Mouse (Mus musculus): ENCODE results near the gene 4930402F06Rik. TPM values are rescaled to one million over a fixed set of nuclear protein-coding genes. Genes with fewer than 3 reads are reported as not detected.

4930402F06Rik gene
- total and polyA plus RNA-seq, 2 experiments from 2014 or later = not detected

DNA sequence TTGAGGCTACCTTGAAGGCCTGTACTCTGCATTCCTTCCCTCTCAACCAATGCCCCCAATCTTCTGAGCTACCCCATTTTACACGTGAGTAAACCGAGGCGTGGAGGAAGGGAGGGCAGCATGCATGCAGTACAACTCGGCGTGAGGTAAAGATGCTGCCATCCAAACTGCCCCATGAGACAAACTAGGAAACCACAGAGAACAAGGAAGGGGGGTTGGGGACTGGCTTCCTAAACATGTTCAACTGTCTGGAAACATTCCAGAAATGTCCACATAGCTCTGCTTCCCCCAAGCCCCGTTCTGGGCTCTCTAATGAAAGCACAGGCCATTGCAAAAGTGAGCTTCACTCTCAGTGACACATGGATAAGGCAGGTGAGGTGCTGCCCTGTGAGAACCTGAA is 44.4 kb upstream of the 4930402F06Rik start:
- Histone ChIP-seq H3K27ac (no peak overlapping the region), H3K4me3 (ENCODE audit: low read length) (no peak overlapping the region), H3K9ac (replicated peaks; ENCODE audit: low read length) (no peak overlapping the region), H3K4me2 (ENCODE audit: low read depth, low read length) (no peak overlapping the region), H3K27me3 (ENCODE audit: insufficient read depth, low read length) (no peaks in the 10 kb centered on the region), H3K36me3 (ENCODE audit: insufficient read depth, low read length) (no peaks in the 10 kb centered on the region), H3K9me3 (ENCODE audit: low read length) (no peaks in the 10 kb centered on the region), H3K4me1 (ENCODE audit: insufficient read depth, low read length) (no peaks in the 10 kb centered on the region)
- DNase-seq (ENCODE audit: low spot score) = no peak
- TF ChIP-seq CTCF (IDR thresholded peaks at IDR 0.05; ENCODE audit: low read depth) = no peak
- no peak for ATAC-seq
- WGBS = 83% methylated on average over 6 of the region's 6 CpGs

DNA sequence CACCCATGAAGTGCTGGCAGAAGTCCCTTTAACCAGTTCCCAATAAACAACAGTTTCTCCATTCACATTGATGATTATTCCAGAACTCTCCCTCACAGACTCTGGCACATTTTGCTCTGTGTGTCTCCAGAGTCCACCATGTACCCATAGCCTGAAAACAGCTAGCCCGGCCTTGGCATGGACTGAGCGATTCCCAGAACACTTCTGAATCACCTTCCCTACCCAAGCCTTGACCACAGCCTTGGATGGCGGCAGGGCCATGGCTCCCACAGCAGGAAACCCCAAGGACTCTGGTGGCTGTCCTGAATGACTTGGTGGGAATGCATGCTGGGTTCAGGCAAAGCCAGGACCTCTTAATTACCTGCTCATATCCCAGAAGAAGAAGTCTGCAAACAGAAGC is 43.5 kb upstream of the 4930402F06Rik start:
- no peak overlapping the region for H3K4me2 ChIP-seq (ENCODE audit: low read depth, low read length)
- no peak for ATAC-seq
- H3K27me3 ChIP-seq (ENCODE audit: insufficient read depth, low read length) = no peaks in the 10 kb centered on the region
- H3K9ac ChIP-seq (replicated peaks; ENCODE audit: low read length) = no peak overlapping the region
- H3K4me3 ChIP-seq (ENCODE audit: low read length) = no peak overlapping the region
- no peak overlapping the region for H3K27ac ChIP-seq
- H3K36me3 ChIP-seq (ENCODE audit: insufficient read depth, low read length) = no peaks in the 10 kb centered on the region
- WGBS = 87% methylated on average over 3 of the region's 3 CpGs
- no peak for TF ChIP-seq CTCF (IDR thresholded peaks at IDR 0.05; ENCODE audit: low read depth)
- no peaks in the 10 kb centered on the region for H3K4me1 ChIP-seq (ENCODE audit: insufficient read depth, low read length)
- no peak for DNase-seq (ENCODE audit: low spot score)
- no peaks in the 10 kb centered on the region for H3K9me3 ChIP-seq (ENCODE audit: low read length)

DNA sequence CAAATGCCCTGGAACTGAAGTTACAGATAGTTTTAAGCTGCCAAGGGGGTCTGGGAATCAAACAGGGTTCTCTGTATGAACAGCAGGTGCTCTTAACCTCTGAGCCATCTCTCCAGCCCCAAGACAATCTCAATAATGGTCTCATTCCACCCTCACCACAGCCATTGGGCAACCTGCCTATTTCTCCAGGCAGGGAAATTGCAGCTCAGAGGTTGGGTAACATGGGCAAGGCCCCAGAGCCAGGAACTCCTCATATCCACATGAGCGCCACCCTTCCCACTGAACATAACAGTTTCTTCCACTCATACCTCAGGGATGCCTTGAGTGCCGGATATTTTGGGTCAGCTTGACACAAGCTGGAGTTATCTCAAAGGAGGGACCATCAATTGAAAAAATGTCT is 40.8 kb upstream of the 4930402F06Rik start:
- no peaks in the 10 kb centered on the region for H3K9me3 ChIP-seq (ENCODE audit: low read length)
- no peak overlapping the region for H3K9ac ChIP-seq (replicated peaks; ENCODE audit: low read length)
- H3K27me3 ChIP-seq (ENCODE audit: insufficient read depth, low read length) = no peaks in the 10 kb centered on the region
- no peak for ATAC-seq
- H3K4me2 ChIP-seq (ENCODE audit: low read depth, low read length) = no peak overlapping the region
- no peak overlapping the region for H3K27ac ChIP-seq
- WGBS = 88% methylated on average over 2 of the region's 2 CpGs
- no peaks in the 10 kb centered on the region for H3K36me3 ChIP-seq (ENCODE audit: insufficient read depth, low read length)
- no peak for TF ChIP-seq CTCF (IDR thresholded peaks at IDR 0.05; ENCODE audit: low read depth)
- no peak overlapping the region for H3K4me3 ChIP-seq (ENCODE audit: low read length)
- DNase-seq (ENCODE audit: low spot score) = no peak
- H3K4me1 ChIP-seq (ENCODE audit: insufficient read depth, low read length) = no peaks in the 10 kb centered on the region

- Histone ChIP-seq H3K27me3 (ENCODE audit: insufficient read depth, low read length) (no peaks in the 10 kb centered on the region), H3K9ac (replicated peaks; ENCODE audit: low read length) (no peak overlapping the region), H3K4me2 (ENCODE audit: low read depth, low read length) (no peak overlapping the region), H3K36me3 (ENCODE audit: insufficient read depth, low read length) (no peaks in the 10 kb centered on the region), H3K27ac (no peak overlapping the region), H3K9me3 (ENCODE audit: low read length) (no peaks in the 10 kb centered on the region), H3K4me3 (ENCODE audit: low read length) (no peak overlapping the region), H3K4me1 (ENCODE audit: insufficient read depth, low read length) (no peaks in the 10 kb centered on the region)
- ATAC-seq (no peak), DNase-seq (ENCODE audit: low spot score) (no peak)
- TF ChIP-seq CTCF (IDR thresholded peaks at IDR 0.05; ENCODE audit: low read depth) = no peak
- 79% methylated on average over 6 of the region's 6 CpGs for WGBS
Observed at GRCm38 (mm10) chr2:35434576-35435123, 37.7 kb upstream of the 4930402F06Rik start.

GRCm38 (mm10) chr2:35433428-35433827 is 36.5 kb upstream of the 4930402F06Rik start:
- ATAC-seq = no peak
- H3K4me1 ChIP-seq (ENCODE audit: insufficient read depth, low read length) = no peaks in the 10 kb centered on the region
- H3K27ac ChIP-seq = no peak overlapping the region
- H3K4me3 ChIP-seq (ENCODE audit: low read length) = no peak overlapping the region
- H3K4me2 ChIP-seq (ENCODE audit: low read depth, low read length) = no peak overlapping the region
- H3K27me3 ChIP-seq (ENCODE audit: insufficient read depth, low read length) = no peaks in the 10 kb centered on the region
- TF ChIP-seq CTCF (IDR thresholded peaks at IDR 0.05; ENCODE audit: low read depth) = no peak
- H3K36me3 ChIP-seq (ENCODE audit: insufficient read depth, low read length) = no peaks in the 10 kb centered on the region
- no peak overlapping the region for H3K9ac ChIP-seq (replicated peaks; ENCODE audit: low read length)
- no peak for DNase-seq (ENCODE audit: low spot score)
- 78% methylated on average over 4 of the region's 4 CpGs for WGBS
- no peaks in the 10 kb centered on the region for H3K9me3 ChIP-seq (ENCODE audit: low read length)

DNA sequence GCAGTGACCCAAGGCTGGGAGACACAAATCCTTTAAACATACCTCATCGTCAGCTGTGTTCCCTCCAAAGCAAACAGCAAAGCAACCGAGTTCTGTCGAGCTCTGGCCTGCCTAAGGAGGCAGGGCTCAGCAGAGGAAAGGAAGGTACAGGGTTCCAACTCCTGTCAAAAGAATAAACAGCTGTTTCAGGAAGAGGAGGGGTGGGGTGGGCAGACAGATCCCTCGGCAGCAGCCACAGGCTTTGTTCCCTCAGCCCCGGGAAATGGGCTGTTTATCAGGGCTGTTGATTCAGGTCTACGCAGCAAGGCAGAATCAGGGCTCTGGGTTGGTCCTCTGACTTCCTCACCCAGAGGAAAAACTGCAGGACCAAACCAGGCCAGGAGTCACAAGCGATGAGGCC is 35.5 kb upstream of the 4930402F06Rik start:
- peak overlapping the region; percentile 30; the same call in 1 of the 2 replicates for H3K4me2 ChIP-seq (ENCODE audit: low read depth, low read length)
- H3K4me3 ChIP-seq (ENCODE audit: low read length) = no peak overlapping the region
- ATAC-seq (no peak), DNase-seq (ENCODE audit: low spot score) (no peak)
- H3K27me3 ChIP-seq (ENCODE audit: insufficient read depth, low read length) = no peaks in the 10 kb centered on the region
- 32% methylated on average over 7 of the region's 7 CpGs for WGBS
- no peak overlapping the region for H3K9ac ChIP-seq (replicated peaks; ENCODE audit: low read length)
- no peaks in the 10 kb centered on the region for H3K9me3 ChIP-seq (ENCODE audit: low read length)
- peak overlapping the region; percentile 21; the same call in 1 of the 2 replicates for H3K27ac ChIP-seq
- no peak for TF ChIP-seq CTCF (IDR thresholded peaks at IDR 0.05; ENCODE audit: low read depth)
- no peaks in the 10 kb centered on the region for H3K36me3 ChIP-seq (ENCODE audit: insufficient read depth, low read length)
- H3K4me1 ChIP-seq (ENCODE audit: insufficient read depth, low read length) = no peaks in the 10 kb centered on the region

GRCm38 (mm10) chr2:35432011-35432410 is 35.0 kb upstream of the 4930402F06Rik start:
- Histone ChIP-seq H3K9me3 (ENCODE audit: low read length) (no peaks in the 10 kb centered on the region), H3K36me3 (ENCODE audit: insufficient read depth, low read length) (no peaks in the 10 kb centered on the region), H3K27ac (peak overlapping the region; percentile 21; the same call in 1 of the 2 replicates), H3K4me1 (ENCODE audit: insufficient read depth, low read length) (no peaks in the 10 kb centered on the region), H3K4me3 (ENCODE audit: low read length) (no peak overlapping the region), H3K27me3 (ENCODE audit: insufficient read depth, low read length) (no peaks in the 10 kb centered on the region), H3K4me2 (ENCODE audit: low read depth, low read length) (peak overlapping the region; percentile 30; the same call in 1 of the 2 replicates), H3K9ac (replicated peaks; ENCODE audit: low read length) (no peak overlapping the region)
- ATAC-seq (0 out of 2 replicates have a peak, but pooled peaks have one; percentile 41), DNase-seq (ENCODE audit: low spot score) (no peak)
- no peak for TF ChIP-seq CTCF (IDR thresholded peaks at IDR 0.05; ENCODE audit: low read depth)
- 27% methylated on average over 7 of the region's 7 CpGs for WGBS
